Mouse (Mus musculus) lung, postnatal 10 days (tissue): ENCODE data around the gene Tbc1d22a.

Experiments used
- DNase-seq: peaks from one replicate; pipeline ENCODE4 v3.0.0; 2021

Tbc1d22a gene

GRCm38 (mm10) chr15:86285296-86285695, 71.0 kb downstream of the Tbc1d22a start:
- no peak for DNase-seq

- no peak for DNase-seq
Observed at GRCm38 (mm10) chr15:86290074-86290473, 75.8 kb downstream of the Tbc1d22a start.

- DNase-seq: no peak
Observed at GRCm38 (mm10) chr15:86292288-86292687, 78.0 kb downstream of the Tbc1d22a start.

GRCm38 (mm10) chr15:86294426-86294825, 80.2 kb downstream of the Tbc1d22a start:
- no peak for DNase-seq

- DNase-seq: no peak
Observed at GRCm38 (mm10) chr15:86295722-86296288, 81.5 kb downstream of the Tbc1d22a start.

GRCm38 (mm10) chr15:86297281-86297680, 83.0 kb downstream of the Tbc1d22a start:
- no peak for DNase-seq

GRCm38 (mm10) chr15:86303876-86304275, 89.6 kb downstream of the Tbc1d22a start:
- no peak for DNase-seq

- DNase-seq: no peak
Observed at GRCm38 (mm10) chr15:86304861-86305260, 90.6 kb downstream of the Tbc1d22a start.

GRCm38 (mm10) chr15:86305290-86305689, 91.0 kb downstream of the Tbc1d22a start:
- DNase-seq: no peak

- no peak for DNase-seq
Observed at GRCm38 (mm10) chr15:86309213-86309829, 95.1 kb downstream of the Tbc1d22a start.

GRCm38 (mm10) chr15:86320803-86321510, 106.7 kb downstream of the Tbc1d22a start:
- DNase-seq: no peak

- no peak for DNase-seq
Observed at GRCm38 (mm10) chr15:86326341-86326740, 112.1 kb downstream of the Tbc1d22a start.

GRCm38 (mm10) chr15:86329911-86330310, 115.7 kb downstream of the Tbc1d22a start:
- no peak for DNase-seq

- DNase-seq: no peak
Observed at GRCm38 (mm10) chr15:86330454-86330853, 116.2 kb downstream of the Tbc1d22a start.

- DNase-seq: no peak
Observed at GRCm38 (mm10) chr15:86331501-86332245, 117.4 kb downstream of the Tbc1d22a start.

- no peak for DNase-seq
Observed at GRCm38 (mm10) chr15:86333176-86333575, 118.9 kb downstream of the Tbc1d22a start.

GRCm38 (mm10) chr15:86333606-86334005, 119.3 kb downstream of the Tbc1d22a start:
- no peak for DNase-seq

- no peak for DNase-seq
Observed at GRCm38 (mm10) chr15:86334276-86334675, 120.0 kb downstream of the Tbc1d22a start.

GRCm38 (mm10) chr15:86334745-86335144, 120.5 kb downstream of the Tbc1d22a start:
- DNase-seq: no peak

GRCm38 (mm10) chr15:86335781-86336180, 121.5 kb downstream of the Tbc1d22a start:
- DNase-seq: no peak

- no peak for DNase-seq
Observed at GRCm38 (mm10) chr15:86337726-86338125, 123.5 kb downstream of the Tbc1d22a start.

- no peak for DNase-seq
Observed at GRCm38 (mm10) chr15:86339736-86340135, 125.5 kb downstream of the Tbc1d22a start.

GRCm38 (mm10) chr15:86340766-86341165, 126.5 kb downstream of the Tbc1d22a start:
- DNase-seq: no peak
